Mouse (Mus musculus) cortical plate, adult 2 months (tissue): ENCODE results near the gene Fcho2.

Experiments
- CTCF ChIP-seq: fragments of 200-500 bp; IDR thresholded peaks from 2 replicates; pipeline ENCODE4 v1.5.1; 2011; ENCODE audit warnings: mild to moderate bottlenecking, control low read depth, low read length; ENCODE audit not compliant: insufficient read depth; ENCODE audit errors: extremely low read depth
- POLR2A ChIP-seq: fragments of 200-500 bp; IDR thresholded peaks from 2 replicates; pipeline ENCODE4 v1.6.1; 2011; ENCODE audit warnings: mild to moderate bottlenecking, low read length, control low read depth; ENCODE audit not compliant: insufficient read depth; ENCODE audit errors: extremely low read depth

- TF ChIP-seq CTCF (no peak), POLR2A (no peak)
These were observed 71.4 kb downstream of the Fcho2 start for GRCm38 (mm10) chr13:98743829-98744228.
